ENCODE assay signal across 1 mouse cellular context in genomic region chr17:36270956-36271585, GRCm38 (mm10).
TF ChIP-seq lines count a peak whose summit lies in the region.

No protein-coding gene starts in this region.

TF ChIP-seq in MEL, 35 proteins besides CTCF, POLR2A, EP300 and RAD21 (continued from another document):
- TF ChIP-seq JUND (IDR thresholded peaks at IDR 0.05; ENCODE audit: low read depth, low read length) (no peak), NRF1 (IDR thresholded peaks at IDR 0.05; ENCODE audit: insufficient read depth, low read depth, low read length, poor library complexity, severe bottlenecking) (no peak), MAZ (IDR thresholded peaks at IDR 0.05; ENCODE audit: low read depth, low read length) (peak; percentile 95), MAFK (IDR thresholded peaks at IDR 0.05; ENCODE audit: borderline replicate concordance, low read depth, low read length) (no peak), TCF12 (IDR thresholded peaks at IDR 0.05; ENCODE audit: low read depth, low read length) (0 out of 2 replicates have a peak, but pooled peaks have one; percentile 4), MYB (IDR thresholded peaks at IDR 0.05; ENCODE audit: low read depth, low read length) (no peak), POLR2AphosphoS2 (IDR thresholded peaks at IDR 0.05; ENCODE audit: low read length) (peak; percentile 58; the same call in 1 of the 2 replicates), NELFE (IDR thresholded peaks at IDR 0.05; ENCODE audit: low read depth, low read length) (peak; percentile 78), USF2 (IDR thresholded peaks at IDR 0.05; ENCODE audit: borderline replicate concordance in 1 of 2, insufficient read depth in 1 of 2, low read depth in 1 of 2, low read length in 2 of 2) (no peak), BHLHE40 (IDR thresholded peaks at IDR 0.05; ENCODE audit: borderline replicate concordance, low read depth, low read length) (no peak), GABPA (IDR thresholded peaks at IDR 0.05; ENCODE audit: low read depth, low read length) (no peak), TAL1 (IDR thresholded peaks at IDR 0.05; ENCODE audit: low read length) (no peak), SMC3 (IDR thresholded peaks at IDR 0.05; ENCODE audit: low read depth, low read length) (no peak), ELF1 (IDR thresholded peaks at IDR 0.05; ENCODE audit: low read depth, low read length) (peak; percentile 86), RCOR1 (IDR thresholded peaks at IDR 0.05; ENCODE audit: low read depth, low read length) (no peak), SIN3A (IDR thresholded peaks at IDR 0.05; ENCODE audit: low read length) (peak; percentile 80), TBP (IDR thresholded peaks at IDR 0.05; ENCODE audit: low read depth, low read length) (no peak), ZC3H11A (IDR thresholded peaks at IDR 0.05; ENCODE audit: low read depth, low read length) (no peak), MXI1 (IDR thresholded peaks at IDR 0.05; ENCODE audit: low read depth, low read length) (peak; percentile 79), HCFC1 (IDR thresholded peaks at IDR 0.05; ENCODE audit: low read depth, low read length) (no peak), E2F4 (IDR thresholded peaks at IDR 0.05; ENCODE audit: borderline replicate concordance, low read depth, low read length) (no peak), POLR2AphosphoS5 (IDR thresholded peaks at IDR 0.05; ENCODE audit: borderline replicate concordance, low read depth, low read length) (peak; percentile 42; the same call in 1 of the 2 replicates), GATA1 (IDR thresholded peaks at IDR 0.05; ENCODE audit: low read depth, low read length) (no peak), MYC (IDR thresholded peaks at IDR 0.05; ENCODE audit: low read depth, low read length) (0 out of 2 replicates have a peak, but pooled peaks have one; percentile 26), ZMIZ1 (IDR thresholded peaks at IDR 0.05; ENCODE audit: low read depth, low read length) (peak; percentile 83), MEF2A (IDR thresholded peaks at IDR 0.05; ENCODE audit: extremely low read depth, insufficient replicate concordance, low read depth, low read length, poor library complexity, severe bottlenecking) (no peak), USF1 (IDR thresholded peaks at IDR 0.05; ENCODE audit: low read depth, low read length) (no peak), KAT2A (conservative IDR thresholded peaks at IDR 0.05; ENCODE audit: low read depth, low read length) (no peak; the same call in 1 of the 2 replicates), CHD1 (IDR thresholded peaks at IDR 0.05; ENCODE audit: low read depth, low read length) (no peak), ETS1 (IDR thresholded peaks at IDR 0.05; ENCODE audit: low read depth, low read length) (peak; percentile 31; the same call in 1 of the 2 replicates), ZNF384 (IDR thresholded peaks at IDR 0.05; ENCODE audit: low read depth, low read length) (no peak), CHD2 (IDR thresholded peaks at IDR 0.05; ENCODE audit: low read length) (no peak), ZKSCAN1 (IDR thresholded peaks at IDR 0.05; ENCODE audit: low read depth, low read length) (no peak)
